Mouse (Mus musculus) large intestine, adult 2 months (tissue): Measurements from ENCODE around the gene Zfp668. TPM values are rescaled to one million over a fixed set of nuclear protein-coding genes. Genes with fewer than 3 reads are reported as not detected.

ENCODE experiments used
- DNase-seq: peaks from one replicate; pipeline ENCODE4 v3.0.0-alpha.2; 2012; ENCODE audit warnings: low read depth, low spot score
- WGBS: fragments of 180-500 bp; shearing (Covaris S2); methylation state at CpG from one replicate; pipeline ENCODE4 v1.1.7; 2018; 5-methylcytosine and 5-hydroxymethylcytosine counted together
- polyA plus RNA-seq: library from polyadenylated mRNA; depleted of rRNA; stranded (reverse); fragments of >200 nt; gene quantifications from 2 replicates; pipeline ENCODE4 v1.2.3, GENCODE M21; 2012; rRNA removed

Gene Zfp668
- polyA plus RNA-seq, 1 experiment: 5.4 TPM

GRCm38 (mm10) chr7:127814241-127814921 lies 62.2 kb downstream of the Zfp668 start:
- WGBS: 69% methylated on average over 19 of the region's 19 CpGs
- DNase-seq: no peak

GRCm38 (mm10) chr7:127813821-127814220 lies 62.8 kb downstream of the Zfp668 start:
- DNase-seq: no peak

More at GRCm38 (mm10) chr7:127813821-127814220, 62.8 kb downstream of the Zfp668 start:
- WGBS: 33% methylated on average over 4 of the region's 4 CpGs

Other genes with a start within 250 kb of the Zfp668 start
- gene Bcl7c, start 167.9 kb downstream of the Zfp668 start, polyA plus RNA-seq: 17.5 and 21.2 TPM in 2 replicates
- 3.0 and 3.4 TPM in 2 replicates for gene Ctf1, start 164.1 kb downstream of the Zfp668 start, polyA plus RNA-seq
- not detected in 2 replicates for gene Ctf2, start 144.7 kb downstream of the Zfp668 start, polyA plus RNA-seq
- 28.6 and 34.4 TPM in 2 replicates for gene Fbxl19, start 132.3 kb downstream of the Zfp668 start, polyA plus RNA-seq
- 15.7 and 20.5 TPM in 2 replicates for gene Orai3, start 107.0 kb downstream of the Zfp668 start, polyA plus RNA-seq
- 6.7 and 6.8 TPM in 2 replicates for gene Setd1a, start 100.2 kb downstream of the Zfp668 start, polyA plus RNA-seq
- gene Gm49388, start 91.2 kb downstream of the Zfp668 start, polyA plus RNA-seq: not detected in 2 replicates
- gene Hsd3b7, start 76.2 kb downstream of the Zfp668 start, polyA plus RNA-seq: 55.9 and 69.1 TPM in 2 replicates
- 64.0 and 81.2 TPM in 2 replicates for gene Stx4a, start 52.5 kb downstream of the Zfp668 start, polyA plus RNA-seq
- gene Stx1b, start 52.3 kb downstream of the Zfp668 start, polyA plus RNA-seq: 1.7 and 3.1 TPM in 2 replicates
- gene Zfp646, start 607 bp downstream of the Zfp668 start, polyA plus RNA-seq: 12.8 and 19.5 TPM in 2 replicates
- gene Prss53, start 14.1 kb upstream of the Zfp668 start, polyA plus RNA-seq: 0.80 and 1.1 TPM in 2 replicates
- gene Gm21974, start 18.6 kb upstream of the Zfp668 start, polyA plus RNA-seq: not detected in 2 replicates
- gene Vkorc1, start 18.8 kb upstream of the Zfp668 start, polyA plus RNA-seq: 69.3 and 83.9 TPM in 2 replicates
- gene Bckdk, start 27.3 kb upstream of the Zfp668 start, polyA plus RNA-seq: 82.2 and 87.5 TPM in 2 replicates
- gene Kat8, start 35.7 kb upstream of the Zfp668 start, polyA plus RNA-seq: 14.2 and 14.8 TPM in 2 replicates
- 33.4 and 34.9 TPM in 2 replicates for gene Prss8, start 53.3 kb upstream of the Zfp668 start, polyA plus RNA-seq
- 3.2 and 4.4 TPM in 2 replicates for gene Prss36, start 69.9 kb upstream of the Zfp668 start, polyA plus RNA-seq
- 187 and 218 TPM in 2 replicates for gene Fus, start 90.6 kb upstream of the Zfp668 start, polyA plus RNA-seq
- 928 and 1,122 TPM in 2 replicates for gene Pycard, start 117.0 kb upstream of the Zfp668 start, polyA plus RNA-seq
- 6.8 and 9.8 TPM in 2 replicates for gene Trim72, start 127.1 kb upstream of the Zfp668 start, polyA plus RNA-seq
- gene Itgam, start 185.8 kb upstream of the Zfp668 start, polyA plus RNA-seq: 10.1 and 14.0 TPM in 2 replicates
- 0.02 and 0.04 TPM in 2 replicates for gene Gm49368, start 185.9 kb upstream of the Zfp668 start, polyA plus RNA-seq